Mouse (Mus musculus) bone marrow macrophage, adult 2 months (primary cell): ENCODE data around the gene Sctr.

ENCODE experiments used
- CTCF ChIP-seq: IDR thresholded peaks from 2 replicates; pipeline ENCODE4 v1.5.1; 2012; ENCODE audit warnings: low read depth, mild to moderate bottlenecking, low read length, moderate library complexity
- POLR2A ChIP-seq: IDR thresholded peaks from 2 replicates; pipeline ENCODE4 v1.6.1; 2012; ENCODE audit warnings: mild to moderate bottlenecking, low read depth, low read length, borderline replicate concordance

DNA sequence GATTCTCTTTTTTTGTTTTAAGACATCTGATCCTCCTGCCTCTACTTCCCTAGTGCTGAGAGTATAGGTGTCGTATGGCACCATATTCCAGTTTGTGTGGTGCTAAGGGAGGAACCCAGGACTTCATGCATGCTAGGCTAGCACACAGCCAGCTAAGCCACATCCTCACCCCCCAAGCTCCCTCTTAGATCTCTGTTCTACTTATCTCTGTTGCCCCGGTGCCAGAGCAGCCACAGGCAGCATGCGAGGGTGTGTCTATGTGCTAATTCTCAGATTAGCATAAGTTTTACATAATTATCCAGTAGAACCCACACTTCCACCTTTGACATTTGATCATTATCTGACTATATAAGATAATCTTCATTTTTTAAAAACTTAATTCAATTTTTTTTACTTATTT, 88.2 kb downstream of the Sctr start:
- no peak for TF ChIP-seq CTCF
- no peak for TF ChIP-seq POLR2A
